Mouse (Mus musculus) hematopoietic stem cell, adult 5-6 weeks (primary cell): ENCODE measurements at regions not wholly inside any gene's neighbourhood (a gene's known extent, or its start where the extent isn't known, plus 50 kb on each side); places are given as distances from the start of the nearest gene placed in this dataset.

Source experiments
- ATAC-seq, 2 experiments: fragments of 125-278 bp in 1 of 2; replicated peaks in 1 of 2; 2 replicates each; pipeline ENCODE4 v1.8.0; 2016 to 2017; ENCODE audit warnings: inconsistent platforms in 2 of 2, mild to moderate bottlenecking in 2 of 2, moderate number of reproducible peaks in 2 of 2, low read depth in 1 of 2, moderate TSS enrichment in 1 of 2; ENCODE audit not compliant: low FRiP score in 2 of 2, poor library complexity in 2 of 2, severe bottlenecking in 2 of 2, insufficient read depth in 1 of 2, low TSS enrichment in 1 of 2

- peak; percentile 71 to 78 for ATAC-seq
Measured at GRCm38 (mm10) chr6:94966962-94967361, 150.1 kb upstream of the Kbtbd8 start.

- no peak for ATAC-seq
Measured at GRCm38 (mm10) chr6:94963204-94963603, 153.8 kb upstream of the Kbtbd8 start.

- no peak for ATAC-seq
Measured at GRCm38 (mm10) chr6:94962411-94963087, 154.5 kb upstream of the Kbtbd8 start.

DNA sequence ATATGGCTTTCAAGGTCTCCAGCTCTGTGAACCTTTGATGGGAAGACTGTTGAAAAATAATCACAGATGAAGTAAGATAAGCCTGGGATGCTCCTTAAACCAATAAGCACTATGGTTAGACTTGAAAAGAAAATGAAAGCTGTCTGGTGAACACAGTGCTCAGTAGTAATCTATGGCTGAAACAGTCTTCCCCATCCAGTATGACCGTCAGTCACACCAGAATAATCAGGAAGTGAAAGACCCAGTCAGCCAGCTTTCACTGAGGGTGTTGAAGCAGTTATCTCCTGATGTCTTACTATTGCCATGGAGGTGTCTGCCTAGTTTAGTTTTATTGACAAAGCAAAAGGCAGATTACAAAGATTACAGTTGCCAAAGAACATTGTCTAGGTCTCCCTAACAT lies 155.2 kb upstream of the Kbtbd8 start:
- ATAC-seq = no peak

DNA sequence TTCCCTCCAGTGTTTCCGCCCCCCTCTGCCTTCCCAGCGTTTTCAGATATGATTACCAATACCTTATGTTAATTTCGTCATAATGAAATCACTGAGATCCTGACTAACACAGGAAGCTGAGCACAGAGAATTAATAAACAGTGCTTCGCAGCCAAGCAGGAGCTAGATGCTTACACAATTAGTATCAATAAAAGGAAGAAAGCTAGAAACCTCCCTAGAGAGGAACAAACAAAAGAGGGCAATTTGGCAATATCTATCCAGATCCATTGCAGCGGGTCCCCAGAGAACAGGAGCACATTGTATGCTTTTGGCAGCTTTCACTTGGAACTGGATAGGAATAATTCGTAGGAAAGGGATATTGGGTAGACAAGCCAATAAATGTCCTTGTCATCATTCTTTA lies 159.1 kb upstream of the Kbtbd8 start:
- no peak for ATAC-seq

DNA sequence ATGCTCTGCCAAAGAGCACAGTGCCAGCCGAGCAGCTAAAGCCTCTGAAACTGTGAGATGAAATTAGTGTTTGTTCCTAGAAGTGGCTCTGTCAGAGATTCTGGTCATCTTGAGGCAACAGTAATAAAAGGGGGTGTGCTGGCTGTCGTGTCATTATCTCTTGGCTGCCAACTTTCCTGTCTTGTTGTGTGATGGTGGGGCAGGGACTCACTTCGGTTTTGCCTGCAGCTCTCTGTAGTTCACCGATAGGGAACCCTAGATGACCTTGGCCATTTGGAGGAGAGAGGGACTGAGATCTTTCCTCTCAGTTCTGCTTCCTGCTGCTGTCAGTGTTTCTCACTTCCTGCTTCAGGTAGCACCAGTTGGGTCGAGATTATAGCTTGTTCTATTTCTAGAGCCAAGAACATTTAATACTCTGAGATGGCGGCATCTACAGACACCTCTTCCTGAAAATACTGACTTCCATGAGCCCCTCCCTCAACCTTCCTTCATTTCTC lies 159.8 kb upstream of the Kbtbd8 start:
- no peak for ATAC-seq

- peak in 1 of 2 experiments; percentile 53; a peak in 1 of 4 replicates for ATAC-seq
Measured at GRCm38 (mm10) chr6:94954580-94954979, 162.5 kb upstream of the Kbtbd8 start.

- ATAC-seq = no peak
Measured at GRCm38 (mm10) chr6:94953658-94954057, 163.4 kb upstream of the Kbtbd8 start.

GRCm38 (mm10) chr6:94951971-94952768 lies 164.9 kb upstream of the Kbtbd8 start:
- no peak for ATAC-seq

GRCm38 (mm10) chr6:94950944-94951343 lies 166.1 kb upstream of the Kbtbd8 start:
- ATAC-seq = no peak

- ATAC-seq = no peak
Measured at GRCm38 (mm10) chr6:94950319-94950718, 166.7 kb upstream of the Kbtbd8 start.

GRCm38 (mm10) chr6:94946352-94946900 lies 170.6 kb upstream of the Kbtbd8 start:
- no peak for ATAC-seq

DNA sequence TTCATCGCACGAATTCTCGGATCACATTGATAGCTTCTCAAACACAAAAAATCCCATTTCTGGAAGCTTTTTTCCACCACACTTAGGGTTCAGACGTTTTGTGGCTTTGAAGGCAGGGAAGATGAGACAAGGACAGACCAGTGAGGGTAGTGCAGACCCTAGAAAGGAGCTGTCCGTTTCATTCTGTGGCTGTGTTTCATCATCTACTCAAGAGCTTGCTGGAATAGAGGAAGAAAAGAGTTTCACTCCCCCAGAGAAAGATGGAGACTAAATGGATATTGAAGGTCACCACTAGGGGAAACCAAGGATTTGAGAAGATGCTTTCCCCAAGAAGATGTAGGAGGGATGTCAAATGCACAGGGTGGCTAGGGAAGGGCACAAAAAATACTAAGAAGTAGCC lies 171.3 kb upstream of the Kbtbd8 start:
- ATAC-seq = no peak

GRCm38 (mm10) chr6:94944196-94944595 lies 172.8 kb upstream of the Kbtbd8 start:
- ATAC-seq = no peak

DNA sequence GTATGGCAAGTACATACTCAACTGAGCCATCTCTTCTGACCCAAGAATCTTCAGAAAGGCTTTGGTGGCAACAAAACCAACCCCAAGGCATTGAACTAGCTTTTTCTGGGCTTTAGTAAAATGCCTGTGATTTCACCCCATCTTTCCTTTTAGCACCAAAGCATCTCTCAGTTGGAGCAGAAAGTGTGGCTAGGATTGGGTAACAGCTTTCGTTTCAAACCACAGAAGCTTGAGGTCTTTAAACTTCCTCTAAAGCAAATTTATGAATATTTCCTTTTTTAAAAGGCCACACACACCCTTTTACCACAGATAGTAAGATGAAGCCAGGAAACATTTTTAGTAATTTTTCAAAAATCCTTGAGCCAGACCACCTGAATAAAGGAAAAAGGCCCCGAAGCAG lies 178.1 kb upstream of the Kbtbd8 start:
- peak; percentile 49 to 71; a peak in 3 of 4 replicates for ATAC-seq

GRCm38 (mm10) chr6:94936206-94936605 lies 180.8 kb upstream of the Kbtbd8 start:
- no peak for ATAC-seq

DNA sequence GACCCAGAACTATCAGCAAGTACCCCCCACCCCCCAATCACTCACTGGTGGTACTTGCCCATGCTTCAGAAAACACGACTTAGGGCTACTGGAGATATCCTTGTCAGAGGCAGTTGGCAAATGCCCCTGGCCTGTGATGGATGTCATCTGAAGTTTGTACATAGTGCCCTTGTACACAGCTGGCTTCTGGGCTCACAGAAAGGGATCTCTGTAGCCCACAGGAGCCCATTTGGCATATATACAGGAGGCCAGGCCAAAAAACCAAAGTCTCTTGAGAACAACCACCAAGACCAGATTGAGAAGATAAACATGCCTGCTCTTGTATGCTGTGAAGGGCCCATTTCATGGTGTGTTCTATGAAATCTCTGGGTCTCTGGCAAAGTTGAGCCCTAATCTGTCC lies 181.3 kb upstream of the Kbtbd8 start:
- no peak for ATAC-seq

DNA sequence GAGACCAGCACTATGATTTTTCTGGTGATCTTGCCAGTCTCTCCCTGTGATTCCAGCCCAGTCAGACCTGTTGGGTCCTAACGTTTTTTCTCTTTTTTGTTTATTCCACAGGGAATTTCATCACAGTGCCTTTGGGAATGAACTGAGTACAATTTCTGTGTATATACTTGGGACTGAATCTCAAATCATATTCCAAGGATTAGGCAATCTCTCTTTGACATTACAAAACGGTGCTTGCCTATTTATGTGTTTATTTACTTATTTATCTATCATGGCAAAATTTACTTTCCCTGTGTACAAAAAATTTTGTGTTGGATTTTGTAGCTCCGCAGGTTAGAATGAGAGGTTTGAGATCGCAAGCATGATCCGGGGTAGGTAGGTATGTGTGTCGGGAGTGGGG lies 189.2 kb upstream of the Kbtbd8 start:
- ATAC-seq = no peak
